Mouse (Mus musculus) v-Abl transformed pro-B cells (cell line): ENCODE results near the gene Hfm1.

Experiments used
- in situ Hi-C, 2 experiments: fragments of 400-800 bp; cut with MboI; formaldehyde crosslinking; loops; one replicate each; pipeline ENCODE4 v1.15.1; 2025; ENCODE audit not compliant: unreplicated experiment in 2 of 2

Hfm1 gene

DNA sequence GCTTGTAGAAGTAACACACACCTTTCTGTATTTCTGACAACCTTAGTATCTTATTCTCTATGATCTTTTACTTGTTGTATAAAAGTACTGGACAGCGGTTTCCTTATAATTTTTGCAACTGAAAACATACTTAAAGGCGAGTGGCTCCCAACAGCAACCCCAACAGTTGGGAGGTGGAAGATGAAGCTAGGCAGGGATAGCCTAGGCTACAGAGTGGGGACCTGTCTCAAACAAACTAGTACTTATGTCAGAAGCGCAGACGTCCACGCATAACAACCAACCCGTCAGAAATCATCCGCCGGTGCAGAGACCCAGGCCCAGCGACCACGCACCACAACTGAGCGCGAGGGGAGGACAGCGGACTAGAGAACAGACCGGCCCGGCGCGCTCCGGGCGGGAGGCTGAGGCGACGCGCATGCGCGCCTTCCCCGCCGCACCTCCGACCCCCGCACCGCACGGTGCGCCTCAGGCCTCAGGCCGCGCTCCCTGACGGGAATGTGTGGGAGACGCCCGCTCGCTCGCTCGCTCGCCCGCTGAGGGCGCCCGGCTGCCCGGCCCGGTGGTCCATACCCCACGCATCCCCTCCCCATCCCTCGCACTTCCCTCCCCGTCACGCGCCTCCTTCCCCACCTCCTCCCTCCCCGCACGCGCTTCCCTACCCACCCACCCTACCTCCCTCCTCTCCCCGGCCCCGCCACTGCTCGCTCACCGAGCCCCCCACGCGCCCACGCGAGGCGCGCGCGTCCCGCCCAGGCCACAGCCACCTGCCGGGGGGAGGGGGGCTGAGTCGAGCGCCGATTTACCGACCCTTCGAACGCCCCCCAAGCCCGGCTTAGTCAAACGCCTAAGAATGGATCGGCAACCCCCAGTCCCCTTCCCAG lies at the start of gene Hfm1:
Gene Hfm1, minus strand, starts transcription at position 834 of the 881 bp plus-strand sequence.
- in situ Hi-C loops: loop anchor here in 1 of 2 experiments (5.0 kb wide), 1 partner anchor 37 kb away; the partner anchor contains the start of gene Cdc7

DNA sequence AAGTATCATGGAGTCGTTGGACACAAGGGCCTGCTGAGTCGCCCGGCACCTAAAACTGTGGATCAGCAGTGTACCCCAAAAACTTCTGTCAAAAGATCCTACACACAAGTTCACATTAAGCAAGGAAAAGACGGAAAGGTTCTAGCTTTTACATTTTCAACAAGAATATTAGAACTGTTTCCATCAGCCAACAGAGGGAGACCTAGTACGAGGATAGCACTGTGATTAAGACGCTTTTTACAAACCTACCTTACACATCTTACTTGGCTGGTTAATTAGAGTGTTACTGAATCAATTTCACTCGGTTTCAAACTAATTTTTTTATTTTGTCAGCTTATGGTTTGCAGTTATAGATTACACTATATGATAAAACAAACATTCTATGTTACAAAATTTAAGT lies 47.8 kb upstream of the Hfm1 start:
- in situ Hi-C loops: no loop called here

DNA sequence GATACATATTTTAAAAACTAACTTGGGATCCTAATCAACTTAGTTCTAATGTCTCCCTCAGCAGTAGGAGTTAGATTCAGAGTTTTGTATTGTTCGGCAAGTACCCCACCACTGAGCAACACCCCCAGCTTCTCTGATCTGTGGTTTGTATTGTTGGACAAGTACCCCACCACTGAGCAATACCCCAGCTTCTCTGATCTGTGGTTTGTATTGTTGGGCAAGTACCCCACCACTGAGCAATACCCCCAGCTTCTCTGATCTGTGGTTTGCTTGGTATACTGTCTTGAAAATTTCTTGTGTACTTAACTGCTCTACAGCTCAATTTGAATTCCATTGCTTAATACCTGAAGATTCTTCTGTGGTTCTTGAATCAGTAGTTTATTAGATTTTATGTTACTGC lies 41.5 kb upstream of the Hfm1 start:
- in situ Hi-C loops: no loop called here

DNA sequence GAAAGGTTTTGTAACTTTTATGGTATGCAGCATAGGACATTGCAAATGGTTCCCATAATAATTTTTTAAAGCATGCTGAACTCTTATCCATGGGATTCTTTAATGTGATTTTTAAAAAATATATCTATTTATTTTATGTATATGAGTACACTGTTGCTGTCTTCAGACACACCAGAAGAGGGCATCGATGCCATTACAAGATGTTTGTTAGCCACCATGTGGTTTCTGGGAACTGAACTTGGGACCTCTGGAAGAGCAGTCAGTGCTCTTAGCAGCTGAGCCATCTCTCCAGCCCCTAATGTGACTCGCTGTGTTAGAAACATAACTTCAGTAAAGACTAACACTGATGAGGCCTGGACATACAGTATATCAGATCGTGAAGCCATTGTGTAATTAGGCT lies 40.3 kb upstream of the Hfm1 start:
- in situ Hi-C loops: no loop called here

DNA sequence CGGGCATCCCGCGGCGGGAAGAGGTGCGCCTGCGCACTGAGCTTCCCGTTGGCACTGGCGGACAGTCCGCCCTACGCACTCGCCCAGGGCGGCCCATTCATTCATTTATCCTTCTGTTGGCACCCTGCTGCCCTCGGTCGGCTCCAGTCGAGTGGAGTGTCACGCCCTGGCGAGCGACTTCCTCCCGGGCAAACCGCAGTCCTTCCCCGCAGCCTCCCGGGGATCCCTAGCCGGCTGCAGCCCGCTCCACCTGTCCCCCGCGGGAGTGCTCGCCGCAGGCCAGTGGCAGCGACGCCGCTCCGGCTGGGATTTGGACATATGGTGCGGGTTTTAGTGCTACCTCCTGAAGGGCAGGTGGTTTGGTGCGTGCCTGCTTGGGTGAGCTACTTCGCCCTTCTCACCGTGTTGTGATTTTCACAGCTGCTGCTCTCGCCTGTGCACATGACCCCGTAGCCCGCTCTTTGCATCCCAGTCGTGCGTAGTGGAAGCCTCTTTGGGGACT lies 38.4 kb upstream of the Hfm1 start:
- in situ Hi-C loops: loop anchor here in 1 of 2 experiments (5.0 kb wide), 2 partner anchors 37 to 87 kb away; partner anchors contain the start of gene Hfm1

DNA sequence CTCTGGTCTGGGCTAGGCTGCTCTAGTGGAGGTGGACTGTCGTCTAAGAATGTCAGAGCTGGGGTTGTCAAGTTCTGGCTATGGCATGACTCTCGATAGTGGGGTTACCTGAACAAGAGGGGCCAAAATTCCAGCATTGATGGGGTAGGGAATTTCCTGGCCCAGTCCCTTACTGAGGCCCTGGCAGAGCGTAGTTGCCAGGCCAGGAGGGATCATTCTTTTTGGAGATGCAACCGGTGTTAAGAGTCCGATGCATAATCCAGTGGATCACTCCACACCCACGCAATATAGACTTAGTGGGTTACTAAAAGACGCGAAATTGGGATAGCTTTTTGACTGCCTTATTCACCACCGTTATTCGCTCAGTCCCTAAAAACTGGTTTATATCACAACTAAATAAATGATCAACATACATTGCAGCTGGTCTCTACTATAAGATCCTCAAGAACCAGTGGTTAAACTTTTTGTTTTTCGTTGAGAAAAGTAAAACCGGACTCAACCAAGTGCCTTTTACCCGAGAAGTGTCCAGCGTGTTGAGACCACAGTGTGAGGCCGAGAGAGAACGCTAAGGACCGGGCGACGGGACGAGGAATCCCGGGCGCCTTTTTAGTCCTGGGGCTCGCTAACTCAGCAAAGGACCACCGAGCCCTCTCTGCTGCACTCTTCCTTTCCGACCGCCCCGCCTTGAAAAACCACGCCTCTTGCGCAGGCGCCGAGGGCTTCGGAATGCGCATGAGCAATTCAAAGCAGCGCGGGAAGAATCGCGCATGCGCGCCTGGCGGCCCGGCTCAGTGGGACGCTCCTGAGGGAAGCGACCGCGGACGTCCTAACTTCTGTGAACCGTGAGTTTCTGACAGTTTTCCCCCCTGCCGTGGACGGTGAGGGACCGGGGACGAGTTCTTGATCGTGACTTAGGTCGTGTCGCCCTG lies 37.7 kb upstream of the Hfm1 start, which contains the start of gene Cdc7:
Gene Cdc7, plus strand, starts transcription at position 739 of the 929 bp plus-strand sequence.
- in situ Hi-C loops: loop anchor here in 1 of 2 experiments (5.0 kb wide), 2 partner anchors 37 to 87 kb away; partner anchors contain the start of gene Hfm1

DNA sequence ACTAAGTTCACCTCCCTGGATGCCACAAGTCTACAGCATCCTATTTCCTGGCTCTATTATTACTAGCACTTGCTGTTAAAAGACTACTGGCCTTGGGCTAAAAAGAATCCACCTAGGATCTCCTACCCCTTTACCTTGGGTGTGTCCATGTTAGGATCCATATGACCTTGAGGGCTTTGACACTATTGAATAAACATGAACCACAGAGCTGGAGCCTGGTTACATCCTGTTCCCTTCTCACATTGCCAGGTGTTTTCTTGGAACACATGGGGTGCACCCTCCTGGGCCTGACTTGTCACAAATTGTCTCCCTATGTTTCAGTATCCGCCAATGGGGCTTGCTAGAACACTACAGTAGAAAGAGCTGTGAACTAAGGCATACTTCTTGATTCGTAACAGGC lies 34.3 kb upstream of the Hfm1 start:
- in situ Hi-C loops: loop anchor here in 1 of 2 experiments (5.0 kb wide), 2 partner anchors 33 to 83 kb away; partner anchors contain the start of gene Hfm1

DNA sequence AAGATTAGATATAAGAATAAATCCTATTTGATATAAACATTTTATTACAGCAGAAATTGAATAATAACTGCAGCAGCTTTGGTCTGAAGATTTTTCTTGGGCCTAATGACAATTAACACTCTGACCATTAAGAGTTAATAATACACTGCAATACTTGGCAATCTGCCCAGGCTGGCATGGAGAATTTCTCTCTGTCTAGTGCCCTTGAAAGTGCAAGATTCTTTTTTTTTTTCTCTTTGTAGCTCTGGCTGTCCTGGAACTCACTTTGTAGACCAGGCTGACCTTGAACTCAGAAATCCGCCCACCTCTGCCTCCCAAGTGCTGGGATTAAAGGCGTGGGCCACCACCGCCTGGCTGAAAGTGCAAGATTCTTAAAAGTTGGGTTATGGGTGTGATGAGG lies 32.9 kb upstream of the Hfm1 start:
- in situ Hi-C loops: no loop called here

DNA sequence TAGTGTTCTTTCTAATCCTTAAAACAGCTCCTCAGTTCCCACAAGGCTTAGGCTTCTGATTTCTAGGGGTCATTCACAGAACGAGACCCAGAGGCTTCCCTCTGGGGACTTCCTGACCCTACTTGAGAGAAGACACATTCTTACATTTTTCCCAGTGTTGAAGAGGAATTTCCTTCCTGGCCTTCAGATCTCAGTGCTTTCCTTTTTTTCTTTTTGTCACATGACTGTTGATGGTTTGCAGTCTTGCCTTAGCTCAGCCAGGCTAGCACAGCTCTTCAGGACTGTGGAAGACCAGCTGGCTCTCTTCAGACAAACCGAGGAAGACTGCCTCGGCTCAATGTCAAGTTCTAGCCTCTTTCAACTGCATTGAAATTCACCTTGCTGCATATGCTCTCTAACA lies 30.3 kb upstream of the Hfm1 start:
- in situ Hi-C loops: no loop called here

DNA sequence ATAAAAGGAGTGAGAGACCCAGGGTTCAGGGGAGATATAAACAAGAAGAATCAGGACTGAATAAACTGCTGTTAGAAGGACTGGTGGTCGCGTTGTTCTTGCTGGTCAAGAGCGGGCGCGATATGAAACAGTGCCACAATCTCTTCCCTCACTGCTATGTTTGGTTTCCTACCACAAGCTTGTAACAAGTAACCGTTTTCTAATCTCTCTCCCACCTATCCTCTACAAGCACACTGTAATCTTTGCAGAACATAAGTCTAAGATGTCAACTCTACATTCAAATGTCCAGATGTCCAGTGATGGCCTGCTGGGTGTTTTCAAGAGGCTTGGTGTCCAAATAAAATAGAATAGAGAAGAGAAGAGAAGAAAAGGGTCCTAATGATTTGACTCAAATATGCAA lies 22.6 kb upstream of the Hfm1 start:
- in situ Hi-C loops: no loop called here

DNA sequence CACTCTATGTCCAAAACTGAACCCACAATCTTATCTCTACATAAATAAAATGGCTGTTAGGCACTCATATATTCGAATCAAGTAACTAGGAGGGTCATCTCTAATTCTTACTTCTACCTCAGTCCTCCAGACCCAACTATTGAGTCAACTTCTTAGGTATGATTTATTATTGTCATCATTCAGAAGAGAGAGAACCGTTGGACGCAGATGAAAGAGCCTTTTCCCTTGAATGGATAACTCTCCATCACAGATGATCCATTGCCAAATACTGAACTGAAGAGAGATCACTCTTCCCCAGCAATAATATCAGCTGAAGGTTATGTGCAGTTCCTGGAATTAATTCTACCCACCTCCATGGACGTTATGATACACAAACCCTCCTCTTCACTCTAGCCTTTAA lies 20.2 kb upstream of the Hfm1 start:
- in situ Hi-C loops: no loop called here

DNA sequence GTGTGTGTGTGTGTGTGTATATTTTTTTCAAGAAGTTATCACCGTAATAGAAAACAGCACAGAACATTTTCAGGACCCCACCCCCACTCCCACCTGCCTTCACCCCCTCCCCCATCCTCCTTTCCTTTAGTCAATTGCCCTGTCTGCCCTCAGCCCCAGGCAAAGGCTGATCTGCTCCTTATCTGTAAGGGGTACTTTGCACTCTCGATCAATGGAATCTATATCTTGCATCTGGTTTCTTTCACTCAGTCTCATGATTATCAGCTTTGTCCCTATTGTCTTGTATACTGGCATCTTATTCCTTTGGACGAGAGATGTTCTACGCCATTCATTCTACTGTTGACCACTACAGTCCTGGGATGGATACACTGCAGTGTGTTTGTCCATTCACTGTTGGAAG lies 1.9 kb upstream of the Hfm1 start:
- in situ Hi-C loops: loop anchor here in 1 of 2 experiments (5.0 kb wide), 1 partner anchor 34 kb away; the partner anchor contains the start of gene Cdc7

DNA sequence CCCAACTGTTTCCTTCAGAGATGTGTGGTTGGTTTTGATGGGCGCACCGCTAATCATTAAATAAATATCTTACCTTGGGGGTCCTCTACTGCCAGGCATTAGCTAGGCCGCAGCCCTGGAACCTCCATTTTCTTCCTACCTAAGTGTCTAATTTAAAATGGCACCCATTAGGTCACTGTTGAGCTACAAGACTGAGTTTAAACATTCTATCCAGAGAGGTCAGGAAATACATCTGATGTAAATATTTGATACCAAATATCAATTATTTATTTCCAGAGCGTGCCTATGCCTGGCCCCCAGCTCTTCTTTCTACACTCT lies 207 bp upstream of the Hfm1 start:
- in situ Hi-C loops: loop anchor here in 1 of 2 experiments (5.0 kb wide), 1 partner anchor 36 kb away; the partner anchor contains the start of gene Cdc7

DNA sequence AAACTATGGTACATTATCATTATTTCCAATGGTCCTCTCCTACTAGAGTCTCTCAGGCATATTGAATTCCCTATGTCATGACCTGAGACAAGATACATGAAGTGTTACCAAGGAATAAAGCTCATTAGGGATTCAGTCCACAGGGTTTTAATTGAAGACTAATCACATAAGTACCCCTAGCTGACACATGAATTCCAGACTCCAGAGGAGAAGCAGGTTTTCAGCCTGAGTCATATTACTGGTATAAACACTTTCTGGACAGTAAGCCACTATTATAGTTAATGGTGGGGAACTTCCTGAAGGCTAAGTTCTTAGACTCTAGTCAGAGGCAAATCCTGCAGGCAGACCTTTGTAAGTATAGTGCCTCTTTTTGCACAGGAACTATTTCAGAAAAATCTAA lies 6.8 kb downstream of the Hfm1 start:
- in situ Hi-C loops: no loop called here

DNA sequence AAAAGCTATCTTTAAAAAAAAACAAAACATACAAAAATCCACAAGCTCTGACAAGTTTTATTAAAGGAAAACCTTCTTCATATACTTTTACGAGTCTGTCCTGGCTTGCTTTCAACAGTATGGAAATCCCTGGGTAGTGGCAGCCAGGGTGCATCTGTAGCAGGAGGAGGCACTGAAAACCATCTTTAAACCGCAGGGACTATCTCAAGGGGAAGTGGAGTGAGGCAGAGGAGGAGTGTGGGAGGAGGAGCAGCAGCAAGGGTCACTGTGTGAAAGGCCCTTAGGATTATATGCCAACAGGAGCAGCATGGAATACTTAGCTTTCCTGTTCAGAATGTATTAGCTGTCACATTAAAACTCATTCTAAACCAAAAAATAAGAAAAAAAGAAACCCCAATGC lies 29.2 kb downstream of the Hfm1 start:
- in situ Hi-C loops: loop anchor here (25.0 kb wide), 4 partner anchors 840 to 1385 kb away; partner anchors contain the start of genes Gfi1 (in 1 of the 2), Lrrc8c (in 1 of the 2) and Lrrc8d (in 1 of the 2)

DNA sequence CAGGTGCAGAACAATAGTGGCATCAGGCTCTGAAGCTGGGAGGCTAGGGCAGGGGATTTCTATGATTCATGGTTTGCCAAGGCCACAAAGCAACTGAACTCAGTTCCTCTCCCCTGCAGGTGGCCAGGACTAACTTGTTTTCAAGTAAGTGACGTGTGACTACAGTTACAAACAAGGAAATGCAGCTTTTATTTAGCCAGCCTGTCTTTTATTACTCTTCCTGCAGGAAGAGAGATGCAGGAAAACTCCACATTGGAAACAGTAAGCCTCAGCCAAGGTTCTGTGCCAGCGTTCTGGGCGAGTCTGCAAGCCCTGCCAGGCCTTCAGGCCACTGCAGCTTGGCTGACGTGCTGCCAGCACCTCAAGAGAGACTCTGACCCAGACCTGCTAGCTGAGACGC lies 34.3 kb downstream of the Hfm1 start:
- in situ Hi-C loops: loop anchor here (25.0 kb wide), 4 partner anchors 846 to 1379 kb away; partner anchors contain the start of genes Gfi1 (in 1 of the 2), Lrrc8c (in 1 of the 2) and Lrrc8d (in 1 of the 2)

DNA sequence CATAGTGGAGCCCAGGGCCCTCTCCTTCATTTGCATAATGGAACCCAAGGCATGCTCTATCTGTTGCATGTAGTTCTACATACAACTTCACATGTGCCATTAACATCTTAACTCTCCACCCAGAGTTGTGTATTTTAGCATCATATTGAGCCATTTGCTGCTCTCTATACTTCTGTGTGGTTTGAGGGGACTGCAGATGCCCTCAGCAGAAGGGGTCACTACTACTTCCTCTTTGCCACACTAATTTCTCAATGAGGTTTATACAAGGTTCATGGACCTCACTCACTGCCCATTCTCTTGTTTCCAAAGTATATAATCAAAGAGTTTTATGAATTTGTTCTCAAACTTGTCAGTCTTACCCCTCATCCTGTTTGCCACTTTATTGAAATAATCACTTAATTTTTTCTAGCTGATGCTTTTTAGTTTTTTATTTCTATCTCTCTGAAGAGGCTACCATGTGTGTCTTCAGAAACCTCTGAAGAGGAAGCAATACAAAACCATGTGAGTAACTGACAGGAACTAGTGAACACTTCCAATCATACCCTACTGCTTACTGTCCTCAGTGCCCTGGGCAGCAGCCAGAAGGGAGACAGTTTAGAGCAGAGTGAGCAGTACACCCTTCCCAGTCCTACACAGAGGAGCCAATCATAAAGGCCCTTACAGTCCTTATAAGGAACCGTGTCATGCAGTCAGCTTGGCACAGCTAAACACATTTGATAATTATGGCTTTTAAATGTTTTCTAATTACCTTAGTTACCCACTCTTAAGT lies 38.6 kb downstream of the Hfm1 start:
- in situ Hi-C loops: loop anchor here (10.0 to 25.0 kb wide), 6 partner anchors 850 to 1375 kb away; partner anchors contain the start of genes Lrrc8c (in 2 of the 2), Gfi1 (in 1 of the 2) and Lrrc8d (in 1 of the 2)

DNA sequence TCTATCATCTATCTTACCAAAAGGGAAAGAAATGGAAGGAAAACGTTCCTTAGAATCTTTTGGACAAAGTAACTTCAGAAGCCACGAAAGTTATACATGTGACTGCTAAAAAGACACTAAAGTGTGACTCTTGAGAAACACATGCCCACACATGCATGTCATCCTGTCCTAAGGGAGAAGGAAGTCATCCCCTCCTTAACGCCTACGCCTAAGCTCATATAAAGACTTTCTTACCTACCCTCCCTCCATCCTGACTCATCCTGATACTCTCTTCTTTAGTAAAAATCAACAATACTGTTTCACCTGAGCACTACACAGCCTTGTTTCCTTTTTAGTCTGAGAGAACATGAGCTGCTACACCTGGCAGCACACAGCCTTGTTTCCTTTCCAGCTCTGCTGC lies 40.6 kb downstream of the Hfm1 start:
- in situ Hi-C loops: loop anchor here (10.0 to 25.0 kb wide), 6 partner anchors 852 to 1373 kb away; partner anchors contain the start of genes Lrrc8c (in 2 of the 2), Gfi1 (in 1 of the 2) and Lrrc8d (in 1 of the 2)

DNA sequence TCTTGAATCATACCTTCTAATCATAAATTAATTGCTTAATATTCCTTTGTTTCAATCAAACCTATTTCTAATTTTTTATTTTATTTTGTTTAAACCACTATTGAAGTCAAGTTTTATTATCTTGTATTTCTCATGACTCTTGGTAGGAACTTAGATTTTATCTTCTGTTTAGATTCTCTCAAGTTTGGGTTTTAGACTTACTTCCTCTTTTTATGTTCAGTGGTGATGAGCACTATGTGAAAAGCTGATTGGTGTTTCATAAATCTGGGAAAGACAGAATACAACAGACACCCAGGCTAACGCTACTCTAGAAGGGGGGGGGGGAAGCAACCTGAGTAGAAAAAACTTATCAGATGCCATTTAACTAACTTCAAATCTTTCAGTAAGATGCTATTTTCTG lies 49.7 kb downstream of the Hfm1 start:
- in situ Hi-C loops: loop anchor here (5.0 to 25.0 kb wide), 6 partner anchors 86 to 1364 kb away; partner anchors contain the start of genes Cdc7 (in 1 of the 2), Gfi1 (in 1 of the 2), Lrrc8c (in 1 of the 2) and Lrrc8d (in 1 of the 2)
